Mouse (Mus musculus) intestine, embryonic 14.5 days (tissue): ENCODE measurements around the gene Adgb. TPM values are rescaled to one million over a fixed set of nuclear protein-coding genes. Genes with fewer than 3 reads are reported as not detected.

Experiments used
- ATAC-seq: fragments of 200-750 bp; cut with Nextera tagmentation; replicated peaks from 2 replicates; pipeline ENCODE4 v1.8.0; 2017; ENCODE audit warnings: low read depth, moderate number of reproducible peaks, moderate TSS enrichment, moderate library complexity; ENCODE audit not compliant: low FRiP score, low TSS enrichment
- DNase-seq: peaks from one replicate; pipeline ENCODE4 v3.0.0-alpha.2; 2018; ENCODE audit warnings: low spot score
- H3K27ac ChIP-seq: fragments of 300-500 bp; sonication (generic); 2 replicates; pipeline ENCODE4 v1.5.1; 2014; ENCODE audit warnings: low read depth, mild to moderate bottlenecking, control low read depth
- H3K27me3 ChIP-seq: fragments of 300-500 bp; sonication (generic); replicated peaks from 2 replicates; pipeline ENCODE4 v1.6.1; 2014; ENCODE audit warnings: low read length, control low read depth; ENCODE audit not compliant: control insufficient read depth, insufficient read depth
- H3K36me3 ChIP-seq: fragments of 300-500 bp; sonication (generic); 2 replicates; pipeline ENCODE4 v1.6.1; 2014; ENCODE audit warnings: low read length, control low read depth; ENCODE audit not compliant: control insufficient read depth, insufficient read depth
- H3K4me1 ChIP-seq: fragments of 300-500 bp; sonication (generic); replicated peaks from 2 replicates; pipeline ENCODE4 v1.6.1; 2014; ENCODE audit warnings: low read length, control low read depth, mixed read lengths; ENCODE audit not compliant: control insufficient read depth, insufficient read depth
- H3K4me2 ChIP-seq: fragments of 300-500 bp; sonication (generic); 2 replicates; pipeline ENCODE4 v1.6.1; 2014; ENCODE audit warnings: low read length
- H3K4me3 ChIP-seq: fragments of 300-500 bp; sonication (generic); 2 replicates; pipeline ENCODE4 v1.5.1; 2014; ENCODE audit warnings: low read depth, low read length, control low read depth, mixed read lengths
- H3K9ac ChIP-seq: fragments of 300-500 bp; sonication (generic); 2 replicates; pipeline ENCODE4 v1.6.1; 2014; ENCODE audit warnings: mild to moderate bottlenecking, low read length
- H3K9me3 ChIP-seq: fragments of 300-500 bp; sonication (generic); 2 replicates; pipeline ENCODE4 v1.6.1; 2016; ENCODE audit warnings: low read length, control low read depth; ENCODE audit not compliant: control insufficient read depth
- WGBS: fragments of 180-500 bp; shearing (Covaris S2); extraction: QIAGEN DNeasy Blood & Tissue Kit; methylation state at CpG from one replicate; pipeline ENCODE4 v1.1.7; 2014; 5-methylcytosine and 5-hydroxymethylcytosine counted together
- polyA plus RNA-seq: library from polyadenylated mRNA; unstranded; fragments of >200 nt; fragmentation: Nextera tagmentation; extraction: Ambion mirVana; gene quantifications from 2 replicates; pipeline ENCODE4 v1.2.1, GENCODE M21; 2014

Gene Adgb
- polyA plus RNA-seq, 1 experiment from 2014 or later = 0.18 TPM

DNA sequence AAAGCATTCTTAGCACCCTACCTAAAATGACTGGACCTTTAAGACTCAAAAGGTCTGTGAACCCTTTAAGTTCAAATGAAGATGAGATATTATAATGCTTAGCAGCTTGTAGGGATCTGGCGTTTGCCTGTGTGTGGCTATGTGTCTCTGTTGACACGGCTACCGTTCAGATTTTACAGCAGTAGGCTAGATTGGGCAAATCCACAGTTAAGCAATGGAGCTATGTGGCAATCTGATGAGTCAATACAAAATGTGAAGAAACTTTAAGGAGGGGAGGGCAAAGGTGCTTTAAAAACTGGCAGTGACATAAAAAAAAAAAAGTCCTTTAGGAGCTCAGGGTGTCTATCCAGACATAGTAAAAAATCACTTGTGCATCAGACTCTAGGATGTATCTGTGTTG, 23.1 kb downstream of the Adgb start:
- H3K4me2 ChIP-seq = no peak overlapping the region
- no peaks in the 10 kb centered on the region for H3K27me3 ChIP-seq
- H3K4me1 ChIP-seq = no peaks in the 10 kb centered on the region
- no peaks in the 10 kb centered on the region for H3K9me3 ChIP-seq
- H3K4me3 ChIP-seq = no peak overlapping the region
- no peak for DNase-seq
- WGBS = 55% methylated on average over 3 of the region's 3 CpGs
- H3K36me3 ChIP-seq = no peaks in the 10 kb centered on the region
- H3K27ac ChIP-seq = no peak overlapping the region
- no peak for ATAC-seq
- H3K9ac ChIP-seq = no peak overlapping the region

DNA sequence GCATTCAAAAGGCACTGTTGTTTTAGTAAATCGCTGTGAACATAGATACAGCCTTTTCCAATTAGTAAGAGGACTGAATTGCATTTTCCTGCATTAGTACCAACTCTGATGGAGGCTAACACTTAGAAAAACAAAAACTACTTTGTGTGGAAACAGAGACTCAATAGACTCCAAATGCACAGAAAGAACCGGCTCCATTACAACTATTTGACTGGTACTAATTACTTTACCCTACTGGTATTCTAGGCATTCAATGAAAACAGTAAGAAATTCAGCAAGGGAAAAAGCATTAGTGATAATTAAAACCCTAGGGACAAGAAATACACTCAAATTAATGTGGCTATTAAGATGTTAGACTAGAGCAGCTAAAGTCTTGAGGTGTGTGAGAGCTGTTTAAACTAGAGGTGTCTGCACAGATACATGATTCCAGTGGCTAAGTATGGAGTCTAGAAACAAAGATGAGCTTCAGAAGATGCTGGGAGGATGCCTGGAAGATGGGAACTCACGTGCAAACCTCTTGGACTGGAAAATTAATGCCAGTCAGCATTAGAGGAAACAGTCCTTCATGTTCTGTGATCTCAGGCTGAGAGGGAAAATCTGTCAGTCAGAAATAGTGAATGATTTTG, 27.2 kb downstream of the Adgb start:
- 72% methylated on average over 3 of the region's 3 CpGs for WGBS
- ATAC-seq = no peak

DNA sequence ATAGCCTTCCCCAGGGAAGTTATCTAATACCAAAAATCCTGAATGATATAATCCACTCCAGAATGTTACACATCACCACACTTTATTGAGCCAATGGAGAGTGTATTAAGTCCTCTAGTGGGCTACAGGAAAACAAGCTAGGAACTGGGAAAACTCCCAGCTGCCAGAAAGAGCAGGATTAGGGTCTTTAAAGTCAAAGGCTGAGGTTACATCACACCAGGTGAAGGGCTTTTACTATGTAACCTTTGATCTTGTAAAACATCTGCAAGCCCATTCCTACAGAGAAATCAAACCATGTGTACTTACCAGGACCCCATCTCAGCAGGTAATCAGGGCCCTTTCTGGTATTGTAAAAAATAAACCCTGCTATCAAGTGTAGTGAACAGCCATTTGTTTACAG, 28.6 kb downstream of the Adgb start:
- H3K9ac ChIP-seq = no peak overlapping the region
- DNase-seq = no peak
- no peak overlapping the region for H3K4me2 ChIP-seq

More for the DNA sequence above, 27.2 kb downstream of the Adgb start:
- H3K4me3 ChIP-seq = no peak overlapping the region
- H3K9ac ChIP-seq = no peak overlapping the region
- no peak overlapping the region for H3K4me2 ChIP-seq
- H3K27ac ChIP-seq = no peak overlapping the region
- no peaks in the 10 kb centered on the region for H3K4me1 ChIP-seq
- H3K9me3 ChIP-seq = no peaks in the 10 kb centered on the region
- no peaks in the 10 kb centered on the region for H3K36me3 ChIP-seq
- no peak for DNase-seq
- no peaks in the 10 kb centered on the region for H3K27me3 ChIP-seq

DNA sequence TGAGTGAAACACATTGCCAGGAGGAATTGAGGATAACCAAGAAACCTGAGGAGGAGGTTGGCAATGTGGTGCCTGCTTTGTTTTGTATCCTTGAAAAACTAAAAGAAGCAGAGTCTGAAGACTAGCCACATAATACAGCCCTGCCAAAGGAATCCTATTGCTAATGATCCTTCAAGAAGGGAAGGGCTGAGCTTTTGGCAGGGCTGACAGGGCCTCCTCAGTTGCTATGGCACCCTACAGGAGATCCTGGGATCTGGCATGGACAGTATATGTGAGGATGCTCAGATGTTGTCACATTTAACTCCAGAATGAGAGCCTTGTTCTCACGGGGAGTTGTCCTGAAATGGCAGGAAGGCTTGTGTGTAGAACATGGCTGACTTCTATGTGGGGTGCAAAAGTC, 37.1 kb downstream of the Adgb start:
- ATAC-seq = no peak
- 84% methylated on average over 1 of the region's 1 CpGs for WGBS
- Histone ChIP-seq H3K9me3 (no peaks in the 10 kb centered on the region), H3K4me1 (no peaks in the 10 kb centered on the region), H3K9ac (no peak overlapping the region), H3K27me3 (no peaks in the 10 kb centered on the region), H3K4me3 (no peak overlapping the region), H3K4me2 (no peak overlapping the region), H3K36me3 (no peaks in the 10 kb centered on the region), H3K27ac (no peak overlapping the region)
- no peak for DNase-seq

More for the DNA sequence above, 28.6 kb downstream of the Adgb start:
- Histone ChIP-seq H3K4me1 (no peaks in the 10 kb centered on the region), H3K36me3 (no peaks in the 10 kb centered on the region), H3K27ac (no peak overlapping the region), H3K9me3 (no peaks in the 10 kb centered on the region), H3K4me3 (no peak overlapping the region), H3K27me3 (no peaks in the 10 kb centered on the region)
- no peak for ATAC-seq

DNA sequence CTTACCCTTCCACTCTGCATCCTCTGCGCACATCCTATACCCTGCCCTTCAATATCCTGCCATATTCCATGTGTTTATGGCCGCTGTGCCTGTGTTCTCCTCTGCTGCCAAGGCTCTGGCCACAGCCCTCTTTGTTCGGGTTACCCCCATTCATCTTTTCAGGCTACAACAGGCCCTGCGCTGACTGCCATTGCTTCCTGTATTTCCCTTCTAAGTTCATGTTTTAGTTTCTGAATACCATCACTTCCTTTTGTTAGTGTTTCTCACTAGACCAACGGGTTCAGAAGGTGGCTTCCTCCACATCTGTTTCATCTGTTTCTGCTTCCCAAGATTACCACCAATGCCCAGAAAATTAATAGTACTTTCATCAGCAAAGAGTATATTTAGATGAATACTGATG, 42.5 kb downstream of the Adgb start:
- no peak overlapping the region for H3K9ac ChIP-seq
- H3K4me2 ChIP-seq = no peak overlapping the region
- no peaks in the 10 kb centered on the region for H3K4me1 ChIP-seq
- DNase-seq = no peak
- H3K36me3 ChIP-seq = no peaks in the 10 kb centered on the region
- no peak overlapping the region for H3K4me3 ChIP-seq
- H3K9me3 ChIP-seq = no peaks in the 10 kb centered on the region
- ATAC-seq = no peak
- WGBS = 54% methylated on average over 5 of the region's 5 CpGs
- H3K27ac ChIP-seq = no peak overlapping the region
- H3K27me3 ChIP-seq = no peaks in the 10 kb centered on the region

DNA sequence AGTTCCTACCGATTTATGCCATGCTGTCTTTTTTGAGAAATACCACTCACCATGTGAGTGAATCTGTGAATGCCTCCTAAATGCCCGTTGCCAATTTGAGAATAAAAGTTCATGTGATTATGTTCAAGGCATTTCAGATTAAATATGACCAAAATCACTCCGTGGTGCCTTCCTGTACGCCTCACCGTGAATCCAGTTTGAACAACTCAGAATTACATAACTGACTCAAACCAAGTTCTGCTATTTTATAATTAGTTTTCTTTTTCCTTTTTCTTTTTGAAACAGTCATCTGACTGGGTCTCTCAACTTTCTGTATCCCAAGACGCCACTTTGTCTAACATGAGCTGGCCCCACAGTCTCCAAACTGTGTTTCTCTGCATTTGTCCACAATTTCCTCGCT, 43.1 kb downstream of the Adgb start:
- Histone ChIP-seq H3K27ac (no peak overlapping the region), H3K27me3 (no peaks in the 10 kb centered on the region), H3K4me3 (no peak overlapping the region), H3K9me3 (no peaks in the 10 kb centered on the region), H3K4me2 (no peak overlapping the region), H3K36me3 (no peaks in the 10 kb centered on the region), H3K9ac (no peak overlapping the region), H3K4me1 (no peaks in the 10 kb centered on the region)
- no peak for ATAC-seq
- DNase-seq = no peak
- WGBS = 93% methylated on average over 7 of the region's 7 CpGs

DNA sequence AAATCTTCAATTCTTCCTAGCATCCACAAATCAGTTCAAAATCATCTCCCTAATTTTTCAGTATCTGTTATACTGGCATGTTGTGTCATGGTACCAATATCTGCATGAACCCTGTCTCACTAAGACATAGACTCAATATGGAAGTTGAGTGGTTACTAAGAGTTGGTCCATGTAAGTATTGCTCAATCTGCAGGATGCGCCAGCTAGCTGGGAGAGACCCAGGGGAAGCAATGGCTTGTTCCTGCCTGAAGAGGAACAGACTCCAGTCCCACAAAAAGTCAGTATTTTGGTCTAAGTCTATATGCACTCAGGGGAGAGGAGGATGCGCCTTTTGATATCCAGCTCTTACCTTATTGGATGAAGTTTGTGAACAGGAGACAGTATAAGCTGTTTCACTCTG, 47.7 kb downstream of the Adgb start:
- no peaks in the 10 kb centered on the region for H3K9me3 ChIP-seq
- ATAC-seq = no peak
- H3K4me1 ChIP-seq = no peaks in the 10 kb centered on the region
- H3K27me3 ChIP-seq = no peaks in the 10 kb centered on the region
- H3K4me2 ChIP-seq = no peak overlapping the region
- no peak for DNase-seq
- WGBS = 87% methylated on average over 2 of the region's 2 CpGs
- no peaks in the 10 kb centered on the region for H3K36me3 ChIP-seq
- no peak overlapping the region for H3K27ac ChIP-seq
- no peak overlapping the region for H3K4me3 ChIP-seq
- H3K9ac ChIP-seq = no peak overlapping the region

DNA sequence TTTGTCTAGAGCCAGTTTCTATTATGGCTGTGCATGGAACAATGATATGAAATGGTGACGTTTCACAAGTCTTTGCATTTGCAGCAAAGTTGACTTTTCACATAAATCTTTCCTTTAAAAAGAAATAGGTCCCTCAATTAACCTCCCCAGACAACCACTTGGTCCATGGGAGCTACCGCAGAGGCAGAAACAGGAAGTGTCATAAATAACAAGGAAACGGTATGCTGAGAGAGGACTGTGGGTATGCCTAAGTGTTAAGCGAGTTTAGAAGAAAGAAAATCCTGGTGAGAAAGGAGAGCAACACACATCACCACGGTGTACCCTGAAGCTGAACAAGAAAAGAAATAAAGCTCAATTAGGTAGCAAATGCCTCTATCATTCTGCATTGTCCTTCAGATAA, 61.1 kb downstream of the Adgb start:
- Histone ChIP-seq H3K27me3 (no peaks in the 10 kb centered on the region), H3K4me3 (no peak overlapping the region), H3K4me1 (no peaks in the 10 kb centered on the region), H3K36me3 (no peaks in the 10 kb centered on the region), H3K4me2 (no peak overlapping the region), H3K9me3 (no peaks in the 10 kb centered on the region), H3K27ac (no peak overlapping the region), H3K9ac (no peak overlapping the region)
- WGBS = 37% methylated on average over 5 of the region's 5 CpGs
- ATAC-seq (no peak), DNase-seq (no peak)

DNA sequence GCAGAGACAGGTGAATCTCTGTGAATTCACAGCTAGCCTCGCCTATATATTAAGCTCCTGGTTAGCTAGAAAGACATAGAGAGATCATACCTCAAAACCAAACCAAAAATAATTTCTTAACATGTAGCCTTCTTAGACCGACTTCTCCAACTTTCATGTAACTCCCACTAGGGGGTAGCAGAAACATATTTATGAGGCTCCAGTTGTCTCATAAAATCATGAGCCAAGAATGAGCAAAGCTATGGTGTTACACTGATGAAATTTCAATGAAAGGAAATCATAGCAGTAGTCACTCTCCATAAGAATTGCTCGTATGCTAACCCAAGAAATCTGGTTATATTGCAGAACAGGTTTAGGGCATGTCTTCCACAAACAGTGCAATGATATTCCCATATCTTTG, 64.0 kb downstream of the Adgb start:
- H3K4me2 ChIP-seq = no peak overlapping the region
- WGBS = 27% methylated on average over 3 of the region's 3 CpGs
- H3K4me1 ChIP-seq = no peaks in the 10 kb centered on the region
- H3K27ac ChIP-seq = no peak overlapping the region
- H3K9ac ChIP-seq = no peak overlapping the region
- DNase-seq (no peak), ATAC-seq (no peak; the same call in 1 of the 2 replicates)
- no peaks in the 10 kb centered on the region for H3K27me3 ChIP-seq
- H3K9me3 ChIP-seq = no peaks in the 10 kb centered on the region
- H3K4me3 ChIP-seq = no peak overlapping the region
- H3K36me3 ChIP-seq = no peaks in the 10 kb centered on the region
